Mouse (Mus musculus): ENCODE measurements around the gene Adora2a. TPM values are rescaled to one million over a fixed set of nuclear protein-coding genes. Genes with fewer than 3 reads are reported as not detected.

Adora2a gene
- total RNA-seq, 2 experiments from 2014 or later, result 10.2 to 13.5 TPM

DNA sequence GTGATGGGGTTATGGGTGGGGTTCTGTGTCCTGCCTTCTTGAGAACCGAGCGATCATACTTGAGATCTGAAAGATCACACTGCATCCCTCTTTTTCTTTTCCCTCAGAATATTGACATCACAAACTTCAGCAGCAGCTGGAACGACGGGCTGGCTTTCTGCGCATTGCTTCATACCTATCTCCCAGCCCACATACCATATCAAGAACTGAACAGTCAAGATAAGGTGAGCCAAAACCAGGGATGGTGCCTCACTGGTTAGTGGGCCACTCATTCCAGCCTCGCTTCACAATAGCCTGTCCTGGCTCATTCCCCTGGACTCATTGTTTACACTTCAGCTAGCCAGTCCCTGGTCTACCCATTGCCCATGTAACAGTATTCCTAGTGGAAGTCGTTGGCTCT, 9.5 kb upstream of the Adora2a start:
- no peak for DNase-seq
- intact Hi-C loops (cut with DNase I), result no loop called here

- intact Hi-C loops (cut with DNase I), result no loop called here
- no peak for DNase-seq
Observed at GRCm38 (mm10) chr10:75312361-75312760, 4.3 kb upstream of the Adora2a start.

DNA sequence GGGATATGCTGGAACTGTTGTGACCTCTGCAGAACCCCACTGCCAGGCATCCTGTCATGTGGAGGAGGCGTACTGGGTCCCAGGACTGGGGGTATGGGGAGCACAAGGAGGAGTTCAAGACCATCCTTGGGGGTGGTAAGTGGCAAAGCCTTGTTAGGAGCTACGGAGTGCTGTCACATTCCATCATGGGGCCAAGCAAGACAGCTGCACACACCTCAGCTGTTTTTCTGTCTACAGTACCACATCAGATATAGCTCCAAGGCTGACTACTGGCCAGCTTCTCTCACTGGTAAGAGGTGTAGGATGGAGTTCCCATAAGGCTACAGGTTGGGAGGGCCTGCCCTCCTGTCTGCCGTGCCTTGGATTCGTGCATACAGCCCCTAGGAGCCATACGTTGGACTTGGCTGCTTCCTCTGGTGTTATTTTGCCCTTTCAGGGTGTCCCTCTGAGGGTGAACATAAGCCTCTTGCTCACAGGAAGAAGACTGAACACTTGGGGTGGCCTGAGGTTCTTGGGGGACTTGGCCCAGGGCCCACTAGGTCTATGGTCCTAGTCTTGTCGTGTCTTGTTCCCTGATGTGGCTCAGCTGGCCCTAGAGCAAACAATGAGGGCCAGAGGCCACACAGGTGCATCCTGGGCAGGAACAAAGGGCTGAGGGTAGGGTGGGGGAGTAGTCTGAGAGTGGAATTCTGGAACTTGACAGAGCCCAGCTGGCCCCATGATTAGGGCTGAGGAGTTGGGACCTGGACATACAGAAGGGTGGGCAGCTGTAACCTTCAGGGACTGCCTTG, 2.3 kb upstream of the Adora2a start:
- no peak for DNase-seq
- intact Hi-C loops (cut with DNase I), result no loop called here

DNA sequence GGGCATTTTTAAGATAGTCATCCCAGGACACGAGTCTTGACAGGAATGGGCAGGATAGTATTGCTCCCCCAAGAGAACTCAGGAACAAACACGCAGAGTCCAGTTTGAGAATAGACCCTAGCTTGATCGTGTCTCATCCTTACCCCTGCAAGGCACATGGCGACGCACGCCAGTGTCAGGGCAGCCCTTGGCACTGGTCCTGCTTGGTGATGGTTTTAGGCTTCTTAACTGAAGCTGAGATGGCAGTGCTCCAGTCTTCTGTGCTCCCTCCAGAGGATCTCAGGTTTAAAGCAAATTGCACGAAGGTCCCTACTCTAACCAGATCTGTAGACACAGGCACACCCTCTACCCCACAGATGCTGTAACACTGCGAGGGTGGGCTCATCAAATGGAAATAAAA, 921 bp upstream of the Adora2a start:
- peak; percentile 67 for DNase-seq
- intact Hi-C loops (cut with DNase I), result loop anchor here (2.0 kb wide), 1 partner anchor 123 kb away; no protein-coding TSS in a partner anchor

DNA sequence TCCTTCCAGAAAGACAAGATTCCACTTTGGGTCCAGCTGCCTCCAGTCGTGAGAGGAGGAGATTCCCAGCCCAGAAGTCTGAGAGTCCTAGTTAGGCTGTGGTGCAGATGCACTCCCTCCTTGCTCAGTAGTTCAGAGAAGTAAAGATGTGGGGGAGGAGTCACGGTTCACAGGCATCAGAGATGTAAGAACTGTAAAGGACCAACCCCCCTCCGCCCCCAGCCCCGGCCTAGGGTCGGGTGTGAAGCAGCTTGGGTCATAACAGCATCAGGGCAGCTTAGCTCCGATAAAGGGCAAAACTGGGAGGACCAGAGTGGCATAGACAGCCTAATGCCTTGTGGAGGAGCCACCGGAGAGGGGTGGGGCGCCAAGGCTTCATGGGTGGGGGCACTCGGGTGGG, 205 bp upstream of the Adora2a start:
- intact Hi-C loops (cut with DNase I), result loop anchor here (2.0 kb wide), 1 partner anchor 122 kb away; no protein-coding TSS in a partner anchor
- no peak for DNase-seq

DNA sequence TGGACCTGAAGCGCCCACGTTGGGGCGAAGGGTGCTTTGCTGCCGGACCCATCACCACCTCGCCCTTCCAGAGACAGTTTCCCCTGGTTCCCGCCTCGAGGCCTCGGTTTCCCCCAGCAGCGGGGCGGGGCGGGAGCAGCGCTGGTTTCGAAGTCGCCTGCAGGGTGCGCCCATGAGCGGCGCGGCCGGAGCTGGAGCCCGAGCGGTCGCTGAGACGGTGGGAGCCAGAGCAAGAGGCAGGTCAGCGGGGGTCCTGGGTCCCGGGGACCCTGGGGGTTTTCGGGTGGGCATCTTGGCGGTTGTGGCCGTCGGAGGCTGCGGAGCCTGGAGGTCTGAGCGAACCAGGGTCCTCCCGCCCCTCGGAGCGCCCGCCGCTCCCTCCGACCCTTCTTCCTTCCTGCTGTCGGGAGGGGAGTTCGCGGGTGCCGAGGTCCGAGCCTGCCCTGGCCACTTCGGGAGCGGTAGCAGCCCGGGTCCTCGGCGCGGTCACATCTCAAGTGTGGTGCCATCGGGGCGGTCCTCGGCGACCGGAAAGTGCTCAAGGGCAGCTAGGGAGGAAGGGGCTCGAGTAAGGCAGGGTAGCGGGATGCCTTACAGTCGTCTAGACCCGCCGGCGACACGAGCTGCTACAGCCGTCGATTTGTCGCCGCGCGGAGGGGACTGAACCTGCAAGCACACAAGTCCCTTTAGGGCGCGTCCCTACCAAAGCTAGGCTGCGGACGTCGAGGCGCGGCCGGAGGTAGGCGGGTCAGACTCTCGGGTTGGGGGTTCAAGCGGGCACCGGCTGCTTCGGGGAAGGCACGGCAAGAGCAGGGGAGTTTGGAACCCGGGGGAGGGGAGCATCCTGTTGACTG, 458 bp downstream of the Adora2a start:
- intact Hi-C loops (cut with DNase I), result loop anchor here (2.0 kb wide), 1 partner anchor 122 kb away; no protein-coding TSS in a partner anchor
- DNase-seq, result peak; percentile 69

DNA sequence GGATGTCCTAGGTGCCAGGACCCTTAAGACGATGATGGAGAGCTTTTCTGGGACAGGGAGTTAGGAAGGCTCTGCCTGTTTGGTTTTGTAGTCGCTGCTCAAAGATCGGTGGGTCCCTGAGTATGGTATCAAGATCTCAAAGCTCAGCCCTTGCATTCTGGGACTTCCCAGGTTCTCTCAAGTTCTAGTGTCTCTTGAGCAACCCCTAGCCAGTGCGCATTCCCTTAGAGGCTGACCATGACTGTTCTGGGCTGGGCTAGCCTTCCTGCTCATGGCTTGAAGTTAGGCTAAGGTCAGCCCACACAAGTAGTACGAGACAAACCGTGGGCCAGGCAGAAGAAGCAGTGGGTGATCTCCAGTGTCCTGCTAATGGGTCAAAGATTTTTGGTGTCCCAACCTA, 1.5 kb downstream of the Adora2a start:
- no peak for DNase-seq
- intact Hi-C loops (cut with DNase I), result no loop called here

DNA sequence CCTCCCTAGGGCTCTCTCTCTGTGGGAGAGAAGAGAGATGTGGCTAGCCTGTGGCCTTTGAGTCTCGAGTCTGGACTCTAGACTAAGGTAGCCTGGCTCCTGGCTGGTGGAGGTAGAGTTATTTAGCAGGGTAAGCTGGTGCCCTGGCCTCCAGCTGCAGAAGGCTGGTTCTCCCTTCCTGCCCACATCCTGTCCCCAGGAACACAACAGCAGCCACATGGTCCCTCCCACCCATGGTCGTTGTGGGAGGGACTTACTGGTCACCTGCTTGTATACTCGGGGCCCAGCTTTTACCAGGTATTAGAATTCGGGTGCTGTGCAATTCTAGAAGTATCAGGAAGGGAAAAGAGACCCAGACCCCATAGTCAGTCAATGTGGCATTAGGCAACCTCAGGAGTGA, 3.6 kb downstream of the Adora2a start:
- DNase-seq, result no peak
- intact Hi-C loops (cut with DNase I), result no loop called here

DNA sequence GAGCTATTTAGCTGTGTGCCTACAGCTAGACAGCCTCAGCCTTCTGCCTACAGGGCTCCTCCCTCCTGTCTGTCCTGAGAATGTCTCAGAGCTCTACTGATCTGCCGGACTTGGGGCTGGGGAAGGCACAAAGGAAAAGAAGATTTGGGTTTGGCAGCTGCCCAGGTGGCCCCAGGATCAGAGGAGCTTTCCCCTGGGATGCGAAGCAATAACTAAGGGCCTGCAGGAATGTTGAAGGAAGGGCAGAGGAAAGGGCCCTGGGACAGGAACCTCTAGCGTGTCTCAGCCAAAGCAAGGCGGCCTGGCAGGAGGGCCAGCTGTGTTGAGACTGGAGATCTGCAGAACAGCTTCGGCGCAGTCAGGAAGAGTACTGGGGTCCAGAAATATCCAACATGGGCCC, 6.3 kb downstream of the Adora2a start:
- intact Hi-C loops (cut with DNase I), result no loop called here
- no peak for DNase-seq

- DNase-seq, result no peak
- intact Hi-C loops (cut with DNase I), result no loop called here
Observed at GRCm38 (mm10) chr10:75323986-75324385, 7.3 kb downstream of the Adora2a start.

DNA sequence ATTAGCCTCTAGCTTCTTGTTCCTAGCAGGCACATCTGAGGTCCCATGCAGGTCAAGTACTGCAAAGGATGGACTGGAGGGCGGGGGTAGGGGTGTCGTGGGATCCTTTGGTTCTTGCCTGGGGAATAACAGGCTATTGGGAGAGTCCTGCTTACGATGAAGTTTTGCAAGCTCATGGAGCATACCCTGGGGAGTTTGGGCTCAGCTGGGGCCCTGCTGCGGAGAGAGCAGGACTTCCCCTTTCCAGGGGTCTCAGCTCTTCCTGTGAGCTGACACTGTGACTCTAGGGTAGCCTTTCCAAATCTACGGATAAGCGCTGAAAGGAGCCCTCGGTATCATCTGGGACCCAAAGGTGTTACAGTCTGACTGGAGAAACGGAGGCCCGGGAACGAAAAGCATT, 7.7 kb downstream of the Adora2a start:
- DNase-seq, result no peak
- intact Hi-C loops (cut with DNase I), result no loop called here

- intact Hi-C loops (cut with DNase I), result no loop called here
- DNase-seq, result no peak
Observed at GRCm38 (mm10) chr10:75325821-75326220, 9.1 kb downstream of the Adora2a start.

DNA sequence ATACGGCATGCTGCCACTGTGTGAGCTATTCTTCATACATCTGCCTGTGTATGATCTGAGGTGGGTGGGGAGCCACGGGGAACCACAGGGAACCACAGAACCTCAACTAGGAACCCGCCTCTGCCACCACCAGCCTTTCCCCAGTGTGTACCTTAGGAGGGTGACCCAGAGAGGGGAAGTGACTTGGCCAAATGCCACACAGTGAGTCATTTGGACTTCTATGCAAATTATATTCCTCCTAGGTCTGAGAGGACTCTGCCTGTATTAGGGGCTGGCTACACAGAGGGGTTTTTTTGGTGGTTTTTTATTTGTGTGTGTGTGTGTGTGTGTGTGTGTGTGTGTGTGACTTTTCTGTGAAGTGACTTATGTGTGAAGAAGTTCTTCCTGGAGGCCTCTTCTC, 9.9 kb downstream of the Adora2a start:
- no peak for DNase-seq
- intact Hi-C loops (cut with DNase I), result no loop called here

DNA sequence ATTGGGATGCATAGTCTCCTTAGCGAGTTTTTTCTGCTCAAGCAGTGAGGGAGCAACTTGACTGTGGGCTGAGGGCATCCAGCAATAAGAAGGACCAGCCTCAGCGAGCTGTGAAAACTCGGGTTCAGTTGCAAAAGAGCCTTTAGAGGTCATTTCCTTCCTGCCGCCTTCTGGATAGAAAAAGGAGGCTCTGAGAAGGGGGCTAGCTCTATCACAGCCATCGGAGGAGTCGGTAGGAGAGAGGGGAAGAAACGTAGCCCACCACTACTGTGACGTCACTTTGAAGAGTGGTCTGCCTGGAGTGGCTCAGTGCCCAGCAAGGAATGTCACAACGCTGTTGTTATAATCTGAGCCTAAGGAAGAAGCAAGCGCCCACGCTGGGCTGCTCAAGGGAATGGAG, 10.4 kb downstream of the Adora2a start:
- no peak for DNase-seq
- intact Hi-C loops (cut with DNase I), result no loop called here

DNA sequence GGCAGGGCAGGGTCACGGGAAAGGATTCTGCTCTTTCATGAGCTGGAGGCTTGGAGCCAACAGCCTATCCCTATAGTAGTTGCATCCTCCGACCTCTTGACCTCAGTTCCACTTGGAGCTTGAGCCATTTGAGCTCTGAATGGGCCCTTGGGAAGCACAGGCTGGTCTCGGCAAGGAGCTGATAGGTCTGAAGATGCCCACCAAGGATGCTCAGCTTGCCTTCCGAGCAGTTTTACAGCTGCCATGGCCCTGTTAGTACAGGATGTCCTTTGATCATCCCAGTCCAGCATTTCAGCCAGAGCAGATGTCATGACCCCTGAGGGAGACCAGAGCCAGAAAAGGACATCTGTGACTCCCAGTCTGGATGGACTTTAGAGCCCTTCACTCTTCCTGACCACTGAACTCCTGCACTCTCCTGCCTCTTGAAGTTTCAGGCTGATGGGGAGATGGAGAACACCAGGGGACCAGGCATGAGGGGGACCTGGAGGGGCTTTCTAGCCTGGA, 11.6 kb downstream of the Adora2a start:
- no peak for DNase-seq
- intact Hi-C loops (cut with DNase I), result no loop called here

DNA sequence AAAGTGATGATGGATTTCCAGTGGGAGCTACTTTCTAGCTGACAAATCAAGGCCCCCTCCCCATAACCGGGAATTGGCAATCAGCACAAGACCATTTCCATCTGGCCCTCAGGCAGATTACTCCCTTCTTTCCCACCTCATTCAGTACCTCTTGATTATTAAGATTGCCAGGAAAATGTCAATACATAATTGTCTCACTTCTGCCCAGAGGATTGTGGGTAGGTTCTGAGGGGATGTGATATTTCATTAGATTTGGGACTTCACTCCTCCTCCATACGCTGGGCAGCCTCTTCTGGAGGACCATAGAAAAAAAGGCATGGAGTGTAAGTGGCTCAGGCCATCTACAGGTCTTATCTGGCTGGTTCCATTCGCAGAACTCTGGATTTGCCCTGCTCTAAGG, 15.6 kb downstream of the Adora2a start:
- DNase-seq, result no peak
- intact Hi-C loops (cut with DNase I), result no loop called here

- no peak for DNase-seq
- intact Hi-C loops (cut with DNase I), result no loop called here
Observed at GRCm38 (mm10) chr10:75333176-75333776, 16.6 kb downstream of the Adora2a start.

DNA sequence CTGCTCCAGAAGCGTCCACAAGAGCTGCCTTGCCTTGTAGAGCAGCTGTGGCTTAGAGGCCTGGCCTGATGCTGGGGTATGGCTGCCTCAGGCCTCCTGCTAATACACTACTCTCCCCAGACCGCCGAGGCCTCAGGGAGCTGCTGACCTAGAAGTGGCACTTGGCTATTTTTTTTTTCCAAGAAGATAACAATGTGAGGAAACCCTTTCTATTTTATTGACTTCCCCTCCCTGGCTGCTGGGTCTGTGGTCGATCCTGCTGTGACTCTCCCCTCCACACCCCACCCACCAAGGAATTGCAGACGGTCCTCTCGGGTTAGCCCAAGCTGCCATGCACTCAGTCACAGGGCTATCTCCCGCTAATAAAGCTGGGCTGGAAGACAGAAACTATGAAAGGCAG, 17.5 kb downstream of the Adora2a start:
- intact Hi-C loops (cut with DNase I), result no loop called here
- DNase-seq, result no peak

GRCm38 (mm10) chr10:75335075-75335474, 18.4 kb downstream of the Adora2a start:
- intact Hi-C loops (cut with DNase I), result no loop called here
- DNase-seq, result no peak

DNA sequence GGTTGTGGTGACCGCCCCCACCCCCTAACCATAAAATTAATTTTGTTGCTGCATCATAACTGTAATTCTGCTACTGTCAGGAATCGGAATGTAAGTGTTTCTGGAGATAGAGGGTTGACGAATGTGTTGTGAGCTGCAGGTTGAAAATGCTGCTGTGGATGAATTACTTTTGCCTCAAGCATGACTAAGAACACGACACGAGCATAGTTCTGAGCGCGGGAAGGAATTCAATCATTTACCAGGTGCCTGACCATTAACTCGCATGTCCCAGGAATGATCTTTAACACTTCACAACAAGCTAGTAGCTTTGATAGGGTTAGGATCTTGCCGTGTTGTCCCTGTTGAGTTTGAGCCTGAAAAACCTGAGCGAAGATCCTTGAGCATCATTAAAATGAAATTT, 20.6 kb downstream of the Adora2a start:
- intact Hi-C loops (cut with DNase I), result no loop called here

DNA sequence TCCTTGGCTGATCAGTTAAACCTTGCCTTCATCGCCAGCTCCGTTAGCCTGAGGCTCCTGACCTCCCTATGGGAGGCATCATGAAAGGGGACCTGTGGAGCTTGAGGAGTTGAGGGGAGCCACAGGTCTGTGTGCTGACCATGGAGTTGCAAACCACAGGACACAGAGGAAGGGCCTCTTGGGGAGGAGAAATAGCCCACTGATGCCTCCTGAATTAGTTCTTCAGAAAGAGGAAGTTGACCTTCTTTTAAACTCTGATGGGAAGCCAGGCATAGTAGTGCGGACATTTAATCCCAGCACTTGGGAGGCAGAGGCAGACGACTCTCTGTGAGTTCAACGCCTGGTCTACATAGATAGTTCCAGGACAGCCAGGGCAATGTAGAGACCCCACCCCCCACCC, 22.2 kb downstream of the Adora2a start:
- no peak for DNase-seq
- intact Hi-C loops (cut with DNase I), result no loop called here

More for the DNA sequence above, 20.6 kb downstream of the Adora2a start:
- no peak for DNase-seq

Measured in left cerebral cortex, postnatal 4 days (tissue).